Mouse (Mus musculus) gonadal fat pad, adult 2 months (tissue): Measurements from ENCODE around the gene Gm5431. TPM values are rescaled to one million over a fixed set of nuclear protein-coding genes. Genes with fewer than 3 reads are reported as not detected.
"Not testable (repeated sequence)": the region's sequence is repeated elsewhere in the genome, so short reads cannot be mapped to it uniquely, and the experiment has no call there.

Experiments used
- DNase-seq: peaks from one replicate; pipeline ENCODE4 v3.0.0-alpha.2; 2012; ENCODE audit warnings: low read depth
- polyA plus RNA-seq: library from polyadenylated mRNA; depleted of rRNA; stranded (reverse); fragments of >200 nt; gene quantifications from 2 replicates; pipeline ENCODE4 v1.2.3, GENCODE M21; 2012; rRNA removed

Gm5431 gene
- polyA plus RNA-seq, result 0.50 and 0.62 TPM in 2 replicates

DNA sequence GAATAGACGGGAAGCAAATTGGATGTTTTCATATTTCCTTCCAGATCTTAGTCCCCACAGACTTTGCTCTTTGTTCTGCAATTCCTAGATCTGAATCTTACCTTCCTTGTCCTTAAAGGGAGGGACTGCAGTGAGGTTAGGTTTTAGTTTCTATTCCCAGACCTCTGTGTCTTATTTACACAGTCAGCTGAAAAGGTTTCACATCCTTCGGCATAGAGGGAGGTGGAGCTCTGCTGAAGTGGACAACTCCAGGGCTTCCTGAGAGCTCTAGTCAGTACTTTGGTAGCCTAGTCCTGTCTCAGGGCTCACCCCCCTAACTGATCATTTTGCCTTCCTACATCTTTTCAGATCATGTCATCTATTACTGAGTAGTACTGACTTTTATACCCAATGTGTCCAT lies at the start of gene Gm5431:
Gm5431 (minus strand) TSS at position 194 of the 400 bp plus-strand sequence.
- no peak for DNase-seq

DNA sequence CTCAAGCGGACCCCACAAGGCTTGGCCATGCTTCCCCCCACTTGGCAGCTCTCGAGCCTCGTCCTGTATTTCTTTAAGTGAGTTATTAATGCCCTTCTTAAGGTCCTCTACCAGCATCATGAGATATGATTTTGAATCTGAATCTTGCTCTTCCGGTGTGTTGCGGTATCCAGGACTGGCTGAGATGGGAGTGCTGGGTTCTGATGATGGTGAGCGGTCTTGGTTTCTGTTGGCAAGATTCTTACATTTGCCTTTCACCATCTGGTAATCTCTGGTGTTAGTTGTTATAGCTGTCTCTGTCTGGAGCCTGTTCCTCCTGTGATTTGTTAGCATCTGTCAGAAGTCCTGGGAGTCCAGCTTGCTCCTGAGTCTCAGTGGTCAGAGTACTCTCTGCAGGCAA lies 44.1 kb upstream of the Gm5431 start, which contains the start of gene Psme2b:
Psme2b (minus strand) TSS at position 101 of the 400 bp plus-strand sequence.
- DNase-seq, result not testable (repeated sequence)

DNA sequence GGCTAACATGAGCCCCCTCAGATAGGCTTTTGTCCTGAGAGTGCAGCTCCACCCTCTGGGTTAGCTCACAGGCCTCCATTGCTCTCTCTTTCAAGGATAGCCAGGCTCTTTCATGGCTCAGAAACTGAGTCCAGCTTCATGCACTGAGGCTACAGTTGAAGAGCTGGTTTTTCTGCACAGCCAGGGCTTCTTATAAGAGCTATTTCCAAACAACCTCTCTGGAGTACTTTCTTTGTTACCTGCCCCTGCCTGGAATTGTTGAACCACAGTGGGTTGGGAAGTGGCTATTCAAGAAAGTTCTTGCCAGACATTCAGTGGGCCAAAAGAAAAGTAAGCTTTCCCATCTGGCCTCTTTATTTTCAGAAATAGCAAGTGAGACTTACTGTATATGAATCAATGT lies 37.3 kb upstream of the Gm5431 start:
- not testable (repeated sequence) for DNase-seq

- not testable (repeated sequence) for DNase-seq
Observed at GRCm38 (mm10) chr11:48935291-48935690, 33.3 kb upstream of the Gm5431 start.

DNA sequence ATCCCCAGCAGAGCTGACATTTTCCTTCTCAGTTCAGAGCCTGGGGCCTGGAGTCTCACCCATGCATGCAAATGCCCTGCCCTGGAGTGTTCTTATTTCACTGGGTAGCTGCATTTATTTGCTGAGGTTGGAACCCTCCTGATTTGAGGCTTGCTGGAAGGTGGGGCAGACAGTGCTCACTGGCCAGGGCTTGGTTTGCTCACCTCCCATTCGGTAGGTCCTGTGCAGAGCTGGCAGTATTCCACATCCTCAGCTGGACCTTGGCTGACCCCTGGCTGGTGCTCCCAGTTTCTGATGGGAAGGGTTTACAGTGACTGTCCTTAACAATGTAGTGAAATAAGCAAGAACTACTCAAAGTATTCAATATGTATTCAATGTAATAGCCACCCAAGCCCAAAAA lies 31.9 kb upstream of the Gm5431 start:
- not testable (repeated sequence) for DNase-seq

GRCm38 (mm10) chr11:48933422-48933821 lies 31.4 kb upstream of the Gm5431 start:
- not testable (repeated sequence) for DNase-seq

DNA sequence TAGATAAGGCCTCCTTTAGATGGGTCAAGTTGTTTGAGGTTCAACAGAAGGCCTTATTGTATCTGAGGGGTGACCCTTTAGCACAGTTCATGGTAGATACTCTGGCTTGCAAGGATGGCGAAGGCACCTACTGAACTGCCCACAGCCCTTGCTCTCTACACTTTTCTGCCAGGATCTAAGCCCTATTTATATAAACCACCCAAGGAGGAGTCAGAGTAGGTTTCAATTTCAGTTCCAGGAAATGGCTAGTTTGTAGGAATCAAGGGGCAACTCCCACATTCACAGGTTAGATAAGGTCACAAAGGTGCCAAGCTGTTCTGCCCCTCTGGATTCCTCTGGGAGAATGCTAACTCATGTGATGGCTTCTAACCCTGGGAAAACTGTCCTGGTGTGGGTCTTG lies 26.1 kb upstream of the Gm5431 start:
- not testable (repeated sequence) for DNase-seq

- DNase-seq, result not testable (repeated sequence)
Observed at GRCm38 (mm10) chr11:48926437-48926836, 24.4 kb upstream of the Gm5431 start.

GRCm38 (mm10) chr11:48923818-48924217 lies 21.8 kb upstream of the Gm5431 start:
- DNase-seq, result not testable (repeated sequence)

GRCm38 (mm10) chr11:48918380-48918779 lies 16.4 kb upstream of the Gm5431 start:
- DNase-seq, result no peak

DNA sequence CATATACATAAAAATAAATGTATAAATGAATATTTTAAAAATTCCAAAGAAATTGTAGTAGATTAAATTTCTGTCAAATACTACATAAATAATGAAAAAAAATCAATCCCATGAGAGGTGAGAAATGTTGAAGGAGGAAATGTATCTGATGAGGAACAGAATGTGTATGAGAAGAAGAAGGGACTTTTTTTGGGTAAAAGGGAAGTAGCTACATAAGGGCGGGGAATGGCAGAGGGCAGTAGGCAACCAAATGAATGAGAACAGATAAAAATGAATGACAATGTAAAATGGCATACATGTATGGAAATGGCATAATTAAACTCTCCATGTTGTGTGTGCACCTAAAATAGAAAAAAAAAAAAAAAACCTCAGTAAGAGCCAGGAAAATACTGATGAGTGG lies 11.6 kb upstream of the Gm5431 start:
- DNase-seq, result no peak

- no peak for DNase-seq
Observed at GRCm38 (mm10) chr11:48908459-48908858, 6.4 kb upstream of the Gm5431 start.

DNA sequence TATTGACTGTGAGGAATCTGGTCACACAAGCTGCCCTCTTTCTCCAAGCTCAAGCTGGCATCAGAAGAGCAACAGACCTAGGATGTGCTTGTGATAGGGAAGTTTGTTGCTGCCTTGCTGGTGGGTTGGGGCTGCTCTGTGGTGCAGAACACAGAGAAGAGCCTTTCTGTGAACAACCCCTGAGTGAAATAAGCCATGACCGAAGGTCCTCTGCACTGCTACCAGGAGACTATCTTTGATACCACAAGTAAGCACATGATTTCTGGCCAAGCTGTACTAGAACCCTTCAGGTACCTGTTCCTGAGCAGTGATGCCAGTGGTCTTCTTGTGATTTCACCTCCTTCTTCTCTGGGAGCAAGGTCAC lies 465 bp downstream of the Gm5431 start:
- DNase-seq, result not testable (repeated sequence)

- DNase-seq, result not testable (repeated sequence)
Observed at GRCm38 (mm10) chr11:48900654-48901566, 1.1 kb downstream of the Gm5431 start.

DNA sequence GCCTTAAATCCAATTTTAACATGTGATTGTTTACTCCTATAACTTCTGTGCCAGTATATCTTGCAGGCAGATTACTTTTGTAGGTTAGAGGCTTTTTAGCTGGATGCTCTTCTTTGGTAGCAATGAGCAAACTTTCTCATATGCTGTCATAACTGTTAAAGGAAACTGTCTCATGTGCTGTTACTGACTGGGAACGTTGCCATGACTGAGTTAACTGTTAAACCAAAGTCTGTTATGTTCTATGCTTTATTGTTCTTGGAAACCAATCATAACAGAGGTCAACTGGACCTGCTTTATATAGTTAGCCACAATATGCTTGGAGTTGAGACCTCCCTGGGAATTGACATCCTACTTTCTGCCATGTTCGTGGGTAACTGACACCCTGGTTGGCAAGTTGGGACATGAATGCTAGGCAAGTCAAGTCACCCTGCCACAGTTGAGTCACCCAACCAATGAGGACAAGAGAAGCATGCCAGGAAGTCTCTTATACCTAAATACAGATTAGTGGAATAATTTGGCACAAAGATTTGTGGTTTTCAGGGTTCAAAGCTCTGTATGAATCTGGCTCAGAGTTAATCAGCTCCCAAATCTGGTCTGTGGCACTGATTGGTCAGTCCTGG lies 3.1 kb downstream of the Gm5431 start:
- DNase-seq, result no peak

DNA sequence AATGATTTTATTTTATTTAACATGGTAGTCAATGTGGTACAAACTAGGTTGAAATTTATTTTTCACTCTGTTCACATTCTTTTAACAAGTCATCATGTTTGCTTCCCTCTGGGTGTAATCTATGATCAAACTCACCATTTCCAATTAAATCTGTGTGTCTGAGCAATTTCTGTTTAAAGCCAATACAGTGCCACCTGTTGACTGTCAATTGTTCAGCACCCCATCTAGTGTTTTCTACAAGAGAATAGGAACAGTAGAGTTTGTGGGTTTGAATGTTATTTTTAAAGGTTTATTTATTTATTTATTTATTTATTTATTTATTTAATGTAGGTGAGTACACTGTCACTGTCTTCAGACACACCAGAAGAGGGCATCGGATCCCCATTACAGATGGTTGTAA lies 25.3 kb downstream of the Gm5431 start:
- no peak for DNase-seq

- DNase-seq, result not testable (repeated sequence)
Observed at GRCm38 (mm10) chr11:48875343-48875837, 26.6 kb downstream of the Gm5431 start.

DNA sequence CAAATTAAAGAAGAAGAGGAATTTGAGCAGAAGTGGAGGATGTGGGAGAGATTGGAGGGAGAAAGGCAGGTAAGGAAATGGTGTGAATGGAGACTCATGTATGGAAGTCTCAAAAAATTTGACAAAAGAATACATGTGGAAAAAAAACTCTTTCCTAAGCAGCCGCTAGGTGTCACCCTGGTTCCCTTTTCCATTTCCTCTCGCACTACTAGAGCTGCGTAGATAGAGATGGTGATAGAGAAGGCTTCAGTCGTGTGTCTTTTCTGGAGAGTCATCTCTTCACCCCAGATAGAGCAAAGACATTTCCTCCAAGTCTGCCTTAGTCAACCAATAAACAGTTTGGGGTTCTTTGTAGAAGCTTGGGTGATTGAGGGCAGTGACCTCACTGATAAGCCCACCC lies 27.5 kb downstream of the Gm5431 start:
- DNase-seq, result no peak

DNA sequence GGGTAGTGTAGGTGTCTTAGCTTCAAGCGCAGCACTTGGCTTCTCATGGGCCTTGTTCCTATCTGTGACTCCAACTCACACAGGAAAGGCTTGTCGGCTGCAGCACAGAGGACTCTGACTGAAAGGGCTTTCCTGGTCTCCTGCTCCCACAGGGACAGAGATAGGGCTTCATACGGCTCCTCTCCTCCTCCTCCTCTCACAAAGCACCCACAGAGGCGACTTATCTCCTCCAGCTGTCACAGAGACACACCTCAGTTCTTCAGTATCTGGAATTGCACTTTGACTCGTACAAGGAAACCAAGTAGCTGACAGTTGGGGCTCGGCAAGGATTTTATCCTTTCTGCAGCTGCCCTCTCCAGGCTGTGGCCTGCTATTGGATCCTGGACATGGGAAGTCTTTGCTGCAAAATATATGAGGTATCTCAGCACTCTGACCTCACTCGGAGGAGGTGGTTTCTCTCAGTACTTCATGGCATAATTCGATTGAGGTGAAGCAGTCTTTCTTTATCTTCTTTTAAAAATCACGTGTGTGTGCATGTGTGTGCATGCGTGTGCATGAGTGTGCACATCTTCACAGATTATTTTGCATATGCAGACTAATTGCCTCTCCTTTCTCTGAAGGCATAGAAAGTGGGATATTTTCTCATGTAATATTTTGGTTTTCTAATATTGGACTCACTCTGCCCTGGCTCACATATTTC lies 28.3 kb downstream of the Gm5431 start:
- DNase-seq, result no peak

DNA sequence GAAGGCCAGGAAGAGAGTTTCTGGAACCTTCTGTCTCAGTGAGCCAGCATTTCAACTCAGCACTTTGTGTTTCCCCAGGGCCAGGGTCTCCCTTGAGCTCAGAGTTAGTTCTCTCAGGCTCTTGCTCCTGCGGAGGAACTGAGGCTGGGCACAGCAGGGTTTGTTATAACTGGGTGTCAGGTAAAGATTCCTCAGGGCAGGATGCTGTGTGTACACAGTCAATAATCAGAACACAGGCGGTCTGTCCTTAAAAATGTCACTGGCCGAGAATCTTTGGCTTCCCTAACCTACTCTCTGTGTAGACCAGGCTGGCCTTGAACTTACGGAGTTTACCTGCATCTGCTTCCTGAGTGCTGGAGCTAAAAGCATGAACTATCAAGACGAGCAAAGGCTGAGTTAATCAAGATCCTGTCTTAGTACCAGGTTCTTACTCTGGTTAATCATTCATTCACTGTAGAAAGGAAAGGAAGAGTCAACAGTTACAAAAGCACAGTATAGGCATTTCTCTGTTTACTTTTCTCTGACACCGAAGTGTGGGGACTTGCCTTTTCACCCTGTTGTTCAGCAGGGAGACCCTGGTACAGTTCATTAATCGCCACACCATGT lies 29.2 kb downstream of the Gm5431 start:
- no peak for DNase-seq

GRCm38 (mm10) chr11:48871817-48872541 lies 30.0 kb downstream of the Gm5431 start:
- no peak for DNase-seq
